Mouse (Mus musculus) erythroblast, embryonic 14.5 days (primary cell): ENCODE measurements around the gene Stim2. TPM values are rescaled to one million over a fixed set of nuclear protein-coding genes. Genes with fewer than 3 reads are reported as not detected.

ENCODE experiments used
- H3K27me3 ChIP-seq: 2 replicates; pipeline ENCODE4 v1.6.1; 2012; ENCODE audit warnings: inconsistent platforms; ENCODE audit not compliant: control insufficient read depth
- H3K36me3 ChIP-seq: 2 replicates; pipeline ENCODE4 v1.6.1; 2012; ENCODE audit warnings: mild to moderate bottlenecking, inconsistent platforms; ENCODE audit not compliant: control insufficient read depth
- H3K4me1 ChIP-seq: 2 replicates; pipeline ENCODE4 v1.6.1; 2012; ENCODE audit warnings: inconsistent platforms; ENCODE audit not compliant: control insufficient read depth
- H3K4me3 ChIP-seq: replicated peaks from 2 replicates; pipeline ENCODE3; 2012; ENCODE audit warnings: moderate library complexity, mild to moderate bottlenecking, inconsistent platforms
- H3K9me3 ChIP-seq: 2 replicates; pipeline ENCODE4 v1.6.1; 2012; ENCODE audit warnings: low read length, inconsistent platforms, mixed read lengths; ENCODE audit not compliant: control insufficient read depth
- GATA1 ChIP-seq: IDR thresholded peaks from 2 replicates; pipeline ENCODE4 v1.6.1; 2012; ENCODE audit warnings: low read length, inconsistent platforms, mixed read lengths
- TAL1 ChIP-seq: IDR thresholded peaks from 3 replicates; pipeline ENCODE4 v1.6.1; 2012; ENCODE audit warnings: low read length, inconsistent platforms, mixed read lengths
- polyA plus RNA-seq: library from polyadenylated mRNA; stranded (reverse); fragments of >175 nt; gene quantifications from 2 replicates; pipeline ENCODE4 v1.2.3, GENCODE M21; 2012

Stim2 gene
- polyA plus RNA-seq, 1 experiment = 0.11 TPM

- no peak overlapping the region for H3K4me3 ChIP-seq
- no peaks in the 10 kb centered on the region; the same call in 1 of the 2 replicates for H3K27me3 ChIP-seq
- peaks cover 13% of the 10 kb centered on the region for H3K4me1 ChIP-seq
- no peaks in the 10 kb centered on the region for H3K36me3 ChIP-seq
- TF ChIP-seq GATA1 (no peak), TAL1 (no peak)
- H3K9me3 ChIP-seq = no peaks in the 10 kb centered on the region
Observed at GRCm38 (mm10) chr5:54005111-54005864, 7.0 kb downstream of the Stim2 start.

- Histone ChIP-seq H3K4me1 (peaks cover 12% of the 10 kb centered on the region), H3K27me3 (no peaks in the 10 kb centered on the region), H3K36me3 (no peaks in the 10 kb centered on the region), H3K4me3 (no peak overlapping the region), H3K9me3 (no peaks in the 10 kb centered on the region)
- TF ChIP-seq TAL1 = no peak
- TF ChIP-seq GATA1 = no peak
Observed at GRCm38 (mm10) chr5:54005865-54006225, 7.5 kb downstream of the Stim2 start.

GRCm38 (mm10) chr5:54006845-54007244 is 8.5 kb downstream of the Stim2 start:
- H3K27me3 ChIP-seq = no peaks in the 10 kb centered on the region
- 0 out of 2 replicates have a peak, but pooled peaks have one; percentile 10 for TF ChIP-seq GATA1
- TF ChIP-seq TAL1 = no peak
- H3K9me3 ChIP-seq = no peaks in the 10 kb centered on the region
- peaks cover 12% of the 10 kb centered on the region for H3K4me1 ChIP-seq
- H3K4me3 ChIP-seq = no peak overlapping the region
- H3K36me3 ChIP-seq = no peaks in the 10 kb centered on the region

GRCm38 (mm10) chr5:54007617-54008016 is 9.3 kb downstream of the Stim2 start:
- Histone ChIP-seq H3K4me3 (no peak overlapping the region), H3K27me3 (no peaks in the 10 kb centered on the region)

GRCm38 (mm10) chr5:54013271-54013670 is 15.0 kb downstream of the Stim2 start:
- Histone ChIP-seq H3K4me1 (no peaks in the 10 kb centered on the region), H3K4me3 (no peak overlapping the region), H3K36me3 (no peaks in the 10 kb centered on the region), H3K27me3 (no peaks in the 10 kb centered on the region), H3K9me3 (no peaks in the 10 kb centered on the region)
- TF ChIP-seq TAL1 (no peak), GATA1 (no peak)

More at GRCm38 (mm10) chr5:54007617-54008016, 9.3 kb downstream of the Stim2 start:
- no peaks in the 10 kb centered on the region for H3K36me3 ChIP-seq
- TF ChIP-seq TAL1 (no peak), GATA1 (no peak)
- no peaks in the 10 kb centered on the region for H3K9me3 ChIP-seq
- peaks cover 12% of the 10 kb centered on the region for H3K4me1 ChIP-seq

- H3K36me3 ChIP-seq = no peaks in the 10 kb centered on the region
- H3K27me3 ChIP-seq = no peaks in the 10 kb centered on the region
- TF ChIP-seq TAL1 (no peak), GATA1 (no peak)
- no peak overlapping the region for H3K4me3 ChIP-seq
- no peaks in the 10 kb centered on the region for H3K9me3 ChIP-seq
- no peaks in the 10 kb centered on the region for H3K4me1 ChIP-seq
Observed at GRCm38 (mm10) chr5:54017143-54017542, 18.8 kb downstream of the Stim2 start.

GRCm38 (mm10) chr5:54018856-54019255 is 20.6 kb downstream of the Stim2 start:
- no peaks in the 10 kb centered on the region for H3K4me1 ChIP-seq
- TF ChIP-seq TAL1 (no peak), GATA1 (no peak)
- no peaks in the 10 kb centered on the region for H3K36me3 ChIP-seq
- H3K4me3 ChIP-seq = no peak overlapping the region
- no peaks in the 10 kb centered on the region for H3K27me3 ChIP-seq
- no peaks in the 10 kb centered on the region for H3K9me3 ChIP-seq

GRCm38 (mm10) chr5:54019546-54019945 is 21.2 kb downstream of the Stim2 start:
- Histone ChIP-seq H3K36me3 (no peaks in the 10 kb centered on the region), H3K4me3 (no peak overlapping the region), H3K9me3 (no peaks in the 10 kb centered on the region), H3K4me1 (no peaks in the 10 kb centered on the region), H3K27me3 (no peaks in the 10 kb centered on the region)
- TF ChIP-seq TAL1 = no peak
- no peak for TF ChIP-seq GATA1

GRCm38 (mm10) chr5:54024610-54025009 is 26.3 kb downstream of the Stim2 start:
- TF ChIP-seq TAL1 (no peak), GATA1 (no peak)
- no peak overlapping the region for H3K4me3 ChIP-seq
- peaks cover 1% of the 10 kb centered on the region; the same call in 1 of the 2 replicates for H3K4me1 ChIP-seq
- no peaks in the 10 kb centered on the region for H3K9me3 ChIP-seq
- H3K27me3 ChIP-seq = no peaks in the 10 kb centered on the region
- no peaks in the 10 kb centered on the region for H3K36me3 ChIP-seq

- Histone ChIP-seq H3K27me3 (no peaks in the 10 kb centered on the region), H3K36me3 (no peaks in the 10 kb centered on the region), H3K4me3 (no peak overlapping the region), H3K4me1 (peaks cover 1% of the 10 kb centered on the region; the same call in 1 of the 2 replicates), H3K9me3 (no peaks in the 10 kb centered on the region)
- no peak for TF ChIP-seq GATA1
- no peak for TF ChIP-seq TAL1
Observed at GRCm38 (mm10) chr5:54025630-54026029, 27.3 kb downstream of the Stim2 start.
